Mouse (Mus musculus): ENCODE data around the gene Arl3.

- TF ChIP-seq CTCF (IDR thresholded peaks at IDR 0.05; ENCODE audit: control insufficient read depth, insufficient read depth, insufficient replicate concordance, low read depth, low read length), result no peak
- no peak for TF ChIP-seq POLR2A (IDR thresholded peaks at IDR 0.05; ENCODE audit: control insufficient read depth, low read depth, low read length)
These were observed 82.4 kb downstream of the Arl3 start for GRCm38 (mm10) chr19:46490634-46491033.
